Mouse (Mus musculus): ENCODE results near the gene Mrpl54. TPM values are rescaled to one million over a fixed set of nuclear protein-coding genes. Genes with fewer than 3 reads are reported as not detected.

Gene Mrpl54
- polyA plus RNA-seq, 1 experiment from 2014 or later = 134 TPM

DNA sequence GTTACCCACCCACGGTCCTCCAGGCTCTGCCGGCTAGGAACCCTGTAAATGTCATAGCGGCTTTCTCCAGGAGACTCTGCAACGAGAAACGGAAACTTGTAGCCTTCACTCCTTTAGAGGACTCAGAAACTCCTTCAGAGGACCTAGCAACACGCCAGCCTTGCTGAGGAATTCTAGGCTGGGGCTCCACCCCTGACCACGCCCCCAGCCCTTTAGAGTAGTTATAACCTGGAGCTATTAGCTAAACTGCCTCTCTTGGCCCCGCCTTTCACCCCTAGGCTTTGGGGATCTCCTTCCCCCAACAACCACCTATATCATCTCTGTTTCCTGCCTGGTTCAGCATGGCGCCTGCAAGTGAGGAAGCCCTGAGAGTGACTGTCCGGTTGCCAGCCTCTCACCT lies 12.8 kb upstream of the Mrpl54 start:
- no peak overlapping the region for H3K27ac ChIP-seq
- peaks cover 5% of the 10 kb centered on the region; the same call in 1 of the 2 replicates for H3K36me3 ChIP-seq
- no peak overlapping the region for H3K4me2 ChIP-seq
- peaks cover 51% of the 10 kb centered on the region for H3K27me3 ChIP-seq
- WGBS = 47% methylated on average over 10 of the region's 10 CpGs
- H3K9ac ChIP-seq = no peak overlapping the region
- H3K4me3 ChIP-seq = no peak overlapping the region
- 0 out of 2 replicates have a peak, but pooled peaks cover under 1% of the 10 kb centered on the region for H3K4me1 ChIP-seq (replicated peaks)
- no peak for ATAC-seq (ENCODE audit: low FRiP score)
- H3K9me3 ChIP-seq = no peaks in the 10 kb centered on the region

DNA sequence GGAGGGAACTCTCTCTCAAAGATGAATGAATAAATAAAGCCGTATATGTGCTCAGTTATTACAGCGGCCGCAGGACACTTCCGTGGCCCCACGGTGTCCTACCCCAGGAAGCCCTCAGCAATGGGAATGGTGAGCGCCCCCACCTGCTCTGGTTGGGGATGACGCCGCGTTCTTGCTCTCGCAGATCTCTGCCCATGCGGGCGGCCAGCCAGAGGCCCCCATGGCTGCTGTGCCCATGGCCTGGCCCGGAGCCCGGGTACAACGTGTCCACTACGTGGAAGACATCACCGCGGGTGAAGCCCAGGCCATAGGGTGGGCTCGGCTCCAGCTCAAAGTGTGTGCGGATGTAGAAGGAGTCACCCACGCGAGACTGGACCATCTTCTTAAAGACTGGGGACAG lies 10.9 kb upstream of the Mrpl54 start:
- WGBS = 75% methylated on average over 22 of the region's 22 CpGs

DNA sequence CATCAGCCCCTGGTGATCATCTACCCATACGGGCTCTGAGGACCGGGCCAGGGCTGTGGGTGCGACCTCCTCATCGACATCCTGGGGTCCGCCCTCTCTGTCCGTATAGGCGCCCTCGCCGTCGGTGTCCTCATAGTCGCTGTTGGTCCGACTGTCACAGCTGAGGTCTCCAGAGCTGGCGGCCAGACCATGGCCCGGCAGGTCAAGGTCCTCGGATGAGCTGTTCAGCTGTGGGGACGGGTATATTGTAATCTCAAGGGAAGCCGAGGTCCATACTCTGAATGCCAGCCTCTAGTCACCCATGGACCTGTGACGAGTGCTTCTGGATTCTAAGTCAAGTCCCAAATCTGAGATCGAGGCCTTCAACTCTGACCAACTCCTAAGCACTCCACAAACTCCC lies 7.1 kb upstream of the Mrpl54 start:
- H3K27ac ChIP-seq = no peak overlapping the region
- H3K9ac ChIP-seq = no peak overlapping the region
- no peak for ATAC-seq (ENCODE audit: low FRiP score)
- 0 out of 2 replicates have a peak, but pooled peaks cover 3% of the 10 kb centered on the region for H3K27me3 ChIP-seq
- H3K4me2 ChIP-seq = no peak overlapping the region
- H3K36me3 ChIP-seq = peaks cover 44% of the 10 kb centered on the region
- WGBS = 93% methylated on average over 19 of the region's 19 CpGs
- H3K4me1 ChIP-seq (replicated peaks) = peaks cover 8% of the 10 kb centered on the region
- no peaks in the 10 kb centered on the region for H3K9me3 ChIP-seq
- H3K4me3 ChIP-seq = no peak overlapping the region

More for the DNA sequence above, 10.9 kb upstream of the Mrpl54 start:
- Histone ChIP-seq H3K27ac (no peak overlapping the region), H3K9me3 (no peaks in the 10 kb centered on the region), H3K4me1 (replicated peaks) (no peaks in the 10 kb centered on the region), H3K4me2 (no peak overlapping the region), H3K4me3 (no peak overlapping the region), H3K36me3 (peaks cover 21% of the 10 kb centered on the region), H3K9ac (0 out of 2 replicates have a peak overlapping the region, but pooled peaks have one; percentile 29), H3K27me3 (peaks cover 33% of the 10 kb centered on the region)
- ATAC-seq (ENCODE audit: low FRiP score) = no peak

DNA sequence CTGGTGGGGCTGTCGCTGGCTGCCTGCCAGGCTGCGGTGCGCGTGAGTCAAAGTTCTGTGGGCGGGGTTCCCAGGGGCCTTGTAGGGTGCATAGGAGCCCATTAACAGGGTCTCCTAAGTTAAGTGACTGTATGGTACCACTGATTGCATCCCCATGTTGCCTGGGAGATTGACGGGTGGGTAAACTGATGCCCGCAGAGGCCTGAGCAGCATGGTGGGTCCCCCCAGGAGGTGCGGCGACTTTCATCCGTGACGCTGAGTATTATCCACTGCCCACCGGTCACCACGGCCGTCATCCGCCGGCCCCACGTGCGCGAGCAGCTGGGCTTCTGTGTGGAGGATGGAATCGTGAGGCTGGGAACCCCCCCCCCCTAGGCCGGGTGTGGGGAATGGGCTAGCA lies 5.6 kb upstream of the Mrpl54 start:
- H3K9me3 ChIP-seq = no peaks in the 10 kb centered on the region
- no peak overlapping the region for H3K4me2 ChIP-seq
- H3K27ac ChIP-seq = no peak overlapping the region
- H3K4me3 ChIP-seq = no peak overlapping the region
- WGBS = 95% methylated on average over 21 of the region's 21 CpGs
- peaks cover 15% of the 10 kb centered on the region for H3K4me1 ChIP-seq (replicated peaks)
- H3K9ac ChIP-seq = no peak overlapping the region
- ATAC-seq (ENCODE audit: low FRiP score) = no peak
- no peaks in the 10 kb centered on the region for H3K27me3 ChIP-seq
- H3K36me3 ChIP-seq = peaks cover 44% of the 10 kb centered on the region

DNA sequence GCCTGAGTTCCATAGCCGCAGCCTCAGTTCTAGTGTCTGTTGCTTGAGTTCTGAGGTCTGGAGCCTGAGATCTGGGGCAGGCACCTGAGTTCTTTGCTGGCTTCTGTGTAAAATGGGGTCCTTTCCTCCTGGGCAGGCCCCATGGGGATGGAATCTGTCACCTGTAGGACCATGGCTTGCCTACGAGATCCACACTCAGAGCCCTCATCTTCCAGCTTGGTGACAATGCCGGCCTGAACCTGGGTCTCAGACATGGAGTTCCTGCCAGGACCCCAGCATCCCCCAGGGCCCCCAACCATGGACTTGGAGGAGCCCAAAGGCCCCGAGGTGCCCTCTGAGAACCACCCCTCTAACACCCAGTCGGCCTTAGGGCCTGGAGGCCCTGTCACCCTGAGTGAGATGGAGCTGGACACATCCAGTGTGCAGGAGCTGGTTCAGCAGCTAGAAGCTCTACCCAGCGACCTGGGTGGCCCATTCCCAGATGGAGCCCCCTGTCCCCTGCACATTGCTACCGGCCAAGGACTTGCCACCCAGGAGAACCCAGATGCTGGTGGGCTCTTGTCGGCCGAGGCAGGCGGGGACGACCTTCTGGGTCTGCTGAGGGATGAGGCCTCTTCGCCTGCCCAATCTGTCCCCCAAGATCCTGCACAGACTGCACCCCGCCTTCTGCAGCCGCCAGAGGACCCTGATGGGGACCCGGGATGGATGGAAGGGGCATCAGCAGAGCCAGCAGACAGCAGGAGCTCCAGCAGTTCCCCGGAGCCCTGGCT lies 2.1 kb upstream of the Mrpl54 start:
- no peaks in the 10 kb centered on the region for H3K9me3 ChIP-seq
- peak overlapping the region; percentile 82 for H3K4me2 ChIP-seq
- no peak overlapping the region for H3K27ac ChIP-seq
- ATAC-seq (ENCODE audit: low FRiP score) = no peak
- H3K27me3 ChIP-seq = no peaks in the 10 kb centered on the region
- H3K9ac ChIP-seq = peak overlapping the region; percentile 86
- WGBS = 86% methylated on average over 16 of the region's 16 CpGs
- peaks cover 28% of the 10 kb centered on the region for H3K4me1 ChIP-seq (replicated peaks)
- peak overlapping the region; percentile 67 for H3K4me3 ChIP-seq
- H3K36me3 ChIP-seq = peaks cover 51% of the 10 kb centered on the region

DNA sequence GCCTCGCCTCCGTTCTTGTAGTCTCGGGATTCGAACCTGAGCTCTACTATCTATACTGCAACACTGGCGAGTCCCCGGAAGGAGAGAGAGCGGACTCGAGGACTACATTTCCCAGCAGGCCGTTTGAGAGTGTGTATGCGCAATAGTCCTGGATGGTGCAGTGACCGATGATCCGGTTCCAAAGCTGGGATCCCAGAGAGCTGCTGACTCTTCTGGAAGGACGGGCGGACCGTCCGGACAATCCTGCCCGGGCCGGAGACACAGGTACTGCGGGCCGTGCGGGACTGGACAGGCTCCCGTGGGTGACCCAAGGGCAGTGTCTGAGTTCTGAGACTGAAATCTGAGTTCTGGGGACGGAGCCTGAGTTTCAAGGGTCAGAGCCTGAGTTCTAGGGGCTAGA lies 1.3 kb upstream of the Mrpl54 start:
- Histone ChIP-seq H3K27me3 (no peaks in the 10 kb centered on the region), H3K9ac (peak overlapping the region; percentile 86), H3K9me3 (no peaks in the 10 kb centered on the region), H3K4me3 (peak overlapping the region; percentile 67), H3K36me3 (peaks cover 51% of the 10 kb centered on the region), H3K27ac (0 out of 2 replicates have a peak overlapping the region, but pooled peaks have one; percentile 52), H3K4me2 (peak overlapping the region; percentile 82), H3K4me1 (replicated peaks) (peaks cover 28% of the 10 kb centered on the region)
- WGBS = 4% methylated on average over 23 of the region's 23 CpGs
- peak; percentile 33 for ATAC-seq (ENCODE audit: low FRiP score)

DNA sequence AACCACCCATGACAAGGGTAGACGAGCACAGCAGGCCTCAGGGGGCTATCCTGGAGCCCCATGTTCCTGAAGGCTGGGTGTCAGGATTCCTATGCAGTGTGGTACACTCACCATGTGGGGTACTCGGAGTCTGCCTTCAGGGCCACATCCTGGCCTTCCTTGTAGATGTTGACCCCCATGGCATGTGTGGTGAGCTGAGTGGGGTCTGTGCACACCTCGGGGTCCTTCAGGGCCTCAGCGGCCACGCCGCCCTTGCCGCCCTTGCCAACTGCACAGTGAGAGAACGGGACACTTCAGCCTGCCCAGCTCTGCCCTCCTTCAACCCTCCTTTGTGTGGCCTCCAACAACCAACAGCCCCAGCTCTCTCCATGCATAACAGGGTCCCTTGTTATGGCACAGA lies 1.2 kb downstream of the Mrpl54 start:
- Histone ChIP-seq H3K4me2 (peak overlapping the region; percentile 64), H3K4me1 (replicated peaks) (peaks cover 28% of the 10 kb centered on the region), H3K27ac (no peak overlapping the region), H3K27me3 (peaks cover 2% of the 10 kb centered on the region; the same call in 1 of the 2 replicates), H3K9ac (peak overlapping the region; percentile 82), H3K4me3 (peak overlapping the region; percentile 52), H3K9me3 (no peaks in the 10 kb centered on the region), H3K36me3 (peaks cover 51% of the 10 kb centered on the region)
- ATAC-seq (ENCODE audit: low FRiP score) = peak; percentile 9; the same call in 1 of the 2 replicates
- 95% methylated on average over 8 of the region's 8 CpGs for WGBS

DNA sequence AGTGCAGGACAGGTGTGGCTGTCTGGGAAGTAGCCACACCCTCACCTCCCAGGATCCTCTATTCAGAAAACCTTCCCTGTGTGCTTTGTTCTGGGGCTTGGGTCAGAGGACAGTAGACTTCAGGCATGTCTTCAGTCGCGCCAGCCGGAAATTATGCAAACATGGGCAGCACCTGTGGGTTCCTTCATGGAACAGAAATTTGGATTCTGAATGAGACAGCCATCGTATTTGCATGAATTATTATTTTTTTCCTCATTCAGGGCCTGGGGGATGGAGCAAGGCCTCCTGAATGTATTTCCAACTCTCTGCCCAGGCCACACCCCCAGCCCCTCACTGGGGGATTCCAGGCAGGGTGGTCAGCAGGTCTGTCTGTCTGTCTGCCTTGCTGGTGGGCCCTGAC lies 5.7 kb downstream of the Mrpl54 start:
- H3K27me3 ChIP-seq = peaks cover 46% of the 10 kb centered on the region
- no peak overlapping the region for H3K9ac ChIP-seq
- 90% methylated on average over 4 of the region's 4 CpGs for WGBS
- ATAC-seq (ENCODE audit: low FRiP score) = no peak
- H3K4me1 ChIP-seq (replicated peaks) = peaks cover 37% of the 10 kb centered on the region
- H3K27ac ChIP-seq = no peak overlapping the region
- no peak overlapping the region for H3K4me2 ChIP-seq
- H3K9me3 ChIP-seq = no peaks in the 10 kb centered on the region
- H3K4me3 ChIP-seq = no peak overlapping the region
- H3K36me3 ChIP-seq = peaks cover 51% of the 10 kb centered on the region

DNA sequence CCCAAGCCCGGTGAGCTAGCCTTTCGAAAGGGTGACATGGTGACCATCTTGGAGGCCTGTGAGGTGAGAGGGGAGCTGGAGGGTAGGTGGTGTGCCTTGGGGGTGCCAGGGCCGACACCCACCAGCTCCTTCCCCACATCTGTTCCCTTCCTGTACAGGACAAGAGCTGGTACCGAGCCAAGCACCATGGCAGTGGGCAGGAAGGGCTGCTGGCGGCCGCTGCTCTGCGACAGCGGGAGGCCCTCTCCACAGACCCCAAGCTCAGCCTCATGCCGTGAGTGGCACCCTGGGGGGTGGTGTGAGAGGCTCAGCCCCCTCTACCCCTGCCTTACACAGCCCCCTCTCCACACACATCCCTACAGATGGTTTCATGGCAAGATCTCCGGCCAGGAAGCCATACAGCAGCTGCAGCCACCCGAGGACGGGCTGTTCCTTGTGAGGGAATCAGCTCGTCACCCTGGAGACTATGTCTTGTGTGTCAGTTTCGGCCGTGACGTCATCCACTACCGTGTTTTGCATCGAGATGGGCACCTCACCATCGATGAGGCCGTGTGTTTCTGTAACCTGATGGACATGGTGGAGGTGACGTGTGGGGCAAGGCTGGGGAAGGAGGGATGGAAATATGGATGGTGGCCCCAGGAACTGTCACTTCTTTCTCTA lies 7.4 kb downstream of the Mrpl54 start:
- H3K9me3 ChIP-seq = no peaks in the 10 kb centered on the region
- 44% methylated on average over 21 of the region's 21 CpGs for WGBS
- peak; percentile 19; the same call in 1 of the 2 replicates for ATAC-seq (ENCODE audit: low FRiP score)

DNA sequence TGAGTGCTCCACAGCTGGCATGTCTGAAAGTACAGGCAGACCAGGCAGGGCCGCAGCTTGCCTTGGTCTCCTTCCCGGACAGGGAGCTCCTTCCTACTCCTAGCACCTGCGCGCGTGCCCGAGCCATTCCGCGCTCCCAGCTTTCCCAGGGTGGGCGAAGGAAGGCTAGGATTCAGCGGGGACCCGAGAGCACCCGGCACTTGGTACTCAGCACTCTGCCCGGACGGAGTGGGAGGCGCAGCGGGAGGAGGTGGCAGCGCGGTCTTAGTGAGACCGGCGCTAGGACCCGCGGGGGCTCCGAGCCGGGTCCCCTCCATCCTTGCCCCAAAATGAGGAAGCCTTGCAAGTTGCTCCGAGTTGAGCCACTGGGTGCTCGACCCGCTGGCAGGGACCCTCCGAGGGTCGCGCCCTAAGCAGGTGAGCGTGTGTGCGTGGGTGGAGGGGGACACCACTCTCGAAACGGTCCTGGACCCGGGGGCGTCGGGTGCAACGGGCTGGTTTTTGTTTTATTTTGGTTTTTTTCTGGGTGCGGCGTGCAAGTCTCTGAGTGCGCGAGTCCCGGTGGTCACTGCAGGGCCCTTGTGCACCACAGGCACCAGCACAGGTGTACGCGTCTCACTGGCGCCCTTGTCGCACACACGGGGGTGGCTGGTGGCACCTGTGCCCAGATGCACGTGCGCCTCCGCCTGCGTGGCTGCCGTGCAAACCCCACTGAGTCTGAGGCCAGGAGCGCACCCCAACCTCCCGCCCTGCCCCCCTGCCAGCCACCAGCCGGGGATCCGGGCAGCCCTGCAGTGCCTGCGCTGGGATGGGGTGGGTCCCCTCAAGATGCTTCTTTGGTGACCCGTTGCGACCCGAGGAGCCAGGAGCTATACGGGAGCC lies 9.3 kb downstream of the Mrpl54 start:
- WGBS = 2% methylated on average over 62 of the region's 62 CpGs
- Histone ChIP-seq H3K9me3 (no peaks in the 10 kb centered on the region), H3K36me3 (peaks cover 21% of the 10 kb centered on the region), H3K9ac (peak overlapping the region; percentile 74), H3K4me2 (peak overlapping the region; percentile 80), H3K4me1 (replicated peaks) (peaks cover 36% of the 10 kb centered on the region), H3K4me3 (peak overlapping the region; percentile 51), H3K27me3 (peaks cover 79% of the 10 kb centered on the region), H3K27ac (no peak overlapping the region)
- ATAC-seq (ENCODE audit: low FRiP score) = no peak

More for the DNA sequence above, 7.4 kb downstream of the Mrpl54 start:
- peaks cover 26% of the 10 kb centered on the region for H3K4me1 ChIP-seq (replicated peaks)
- H3K9ac ChIP-seq = peak overlapping the region; percentile 49; the same call in 1 of the 2 replicates
- peaks cover 40% of the 10 kb centered on the region for H3K36me3 ChIP-seq
- H3K4me2 ChIP-seq = 0 out of 2 replicates have a peak overlapping the region, but pooled peaks have one; percentile 13
- H3K27me3 ChIP-seq = peaks cover 59% of the 10 kb centered on the region
- peak overlapping the region; percentile 4; the same call in 1 of the 2 replicates for H3K4me3 ChIP-seq
- H3K27ac ChIP-seq = peak overlapping the region; percentile 4; the same call in 1 of the 2 replicates

DNA sequence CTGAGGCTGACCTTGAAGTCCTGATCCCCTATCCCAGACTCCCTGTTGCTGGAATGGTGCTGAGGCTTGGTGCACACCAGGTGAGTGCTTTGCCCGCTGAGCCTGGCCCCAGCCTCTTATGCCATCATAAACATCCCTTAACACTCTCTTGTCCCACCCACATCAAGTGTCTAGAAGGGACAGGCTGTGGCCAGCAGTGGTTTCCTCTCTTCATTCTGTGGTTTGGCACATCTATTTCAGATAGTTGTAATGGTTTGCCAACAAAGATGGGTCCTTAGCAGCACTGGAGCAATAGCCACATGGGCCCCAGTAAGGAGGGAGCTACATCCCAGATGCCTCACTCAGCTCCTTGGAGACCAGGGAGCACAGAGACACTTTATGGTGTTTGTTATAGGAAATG lies 11.8 kb downstream of the Mrpl54 start:
- Histone ChIP-seq H3K4me2 (no peak overlapping the region), H3K4me3 (no peak overlapping the region), H3K4me1 (replicated peaks) (peaks cover 42% of the 10 kb centered on the region), H3K27ac (no peak overlapping the region), H3K9ac (no peak overlapping the region), H3K36me3 (peaks cover 10% of the 10 kb centered on the region), H3K27me3 (peaks cover 96% of the 10 kb centered on the region), H3K9me3 (no peaks in the 10 kb centered on the region)
- WGBS = 58% methylated on average over 1 of the region's 1 CpGs
- ATAC-seq (ENCODE audit: low FRiP score) = no peak

All from hindbrain, embryonic 13.5 days (tissue).